Mouse (Mus musculus) inflammation-experienced regulatory T-cells (primary cell): ENCODE measurements around the gene Hck. TPM values are rescaled to one million over a fixed set of nuclear protein-coding genes. Genes with fewer than 3 reads are reported as not detected.

Source experiments
- polyA plus RNA-seq, 2 experiments: library from polyadenylated mRNA; unstranded; fragments of 100-300 nt; shearing (Covaris generic); gene quantifications; one replicate each; pipeline ENCODE4 v1.2.1; 2017

Hck gene
- 1 to 10 TPM in 1 of 2 experiments, under 1 TPM in 1; 0.43 to 3.5 TPM for polyA plus RNA-seq

GRCm38 (mm10) chr2:153108313-153109264 lies at the start of gene Hck:
Gene Hck, plus strand, starts transcription at chr2:153108468.

GRCm38 (mm10) chr2:153065747-153066508 lies 42.3 kb upstream of the Hck start, which contains the start of gene Ccm2l:
Gene Ccm2l, plus strand, starts transcription at chr2:153065955.

GRCm38 (mm10) chr2:153160844-153161683 lies 52.8 kb downstream of the Hck start, which contains the start of gene Tm9sf4:
Gene Tm9sf4, plus strand, starts transcription at chr2:153161303.

Other genes starting within 250 kb of the Hck start
- gene Mylk2, start 197.1 kb upstream of the Hck start, polyA plus RNA-seq: under 1 TPM in 1 of 2 experiments, not detected in 1; 0.24 TPM
- gene Foxs1, start 175.3 kb upstream of the Hck start, polyA plus RNA-seq: under 1 TPM; 0.52 to 0.65 TPM
- under 1 TPM in 1 of 2 experiments, not detected in 1; 0.60 TPM for gene Dusp15, start 156.8 kb upstream of the Hck start, polyA plus RNA-seq
- 1 to 10 TPM in 1 of 2 experiments, under 1 TPM in 1; 0.71 to 1.8 TPM for gene Ttll9, start 146.0 kb upstream of the Hck start, polyA plus RNA-seq
- 100 to 1,000 TPM; 159 to 166 TPM for gene Pdrg1, start 93.0 kb upstream of the Hck start, polyA plus RNA-seq
- under 1 TPM in 1 of 2 experiments, not detected in 1; 0.21 TPM for gene Xkr7, start 76.6 kb upstream of the Hck start, polyA plus RNA-seq
- gene Ccm2l, start 42.5 kb upstream of the Hck start, polyA plus RNA-seq: not detected
- gene Tm9sf4, start 52.8 kb downstream of the Hck start, polyA plus RNA-seq: 10 to 100 TPM; 38.2 to 56.3 TPM
- gene Tspyl3, start 117.0 kb downstream of the Hck start, polyA plus RNA-seq: 10 to 100 TPM; 31.2 to 41.0 TPM
- gene Plagl2, start 133.0 kb downstream of the Hck start, polyA plus RNA-seq: 10 to 100 TPM; 16.7 to 23.2 TPM
- 10 to 100 TPM; 20.7 to 23.1 TPM for gene Pofut1, start 133.1 kb downstream of the Hck start, polyA plus RNA-seq
- gene Kif3b, start 182.9 kb downstream of the Hck start, polyA plus RNA-seq: 10 to 100 TPM; 10.8 to 21.5 TPM
- 10 to 100 TPM; 46.2 to 68.5 TPM for gene Asxl1, start 237.4 kb downstream of the Hck start, polyA plus RNA-seq